Mouse (Mus musculus) c-Kit-positive CD71-positive TER-119-positive erythroid progenitor cells, embryonic 14.5 days (primary cell): ENCODE data around the gene Creb1.

ENCODE experiments used
- DNase-seq: peaks from one replicate; pipeline ENCODE4 v3.0.0-alpha.2; 2013; ENCODE audit warnings: low spot score

Creb1 gene

GRCm38 (mm10) chr1:64532589-64533470 lies at the start of gene Creb1:
Gene Creb1 (plus strand): TSS chr1:64532645.
- peak; percentile 95 for DNase-seq

DNA sequence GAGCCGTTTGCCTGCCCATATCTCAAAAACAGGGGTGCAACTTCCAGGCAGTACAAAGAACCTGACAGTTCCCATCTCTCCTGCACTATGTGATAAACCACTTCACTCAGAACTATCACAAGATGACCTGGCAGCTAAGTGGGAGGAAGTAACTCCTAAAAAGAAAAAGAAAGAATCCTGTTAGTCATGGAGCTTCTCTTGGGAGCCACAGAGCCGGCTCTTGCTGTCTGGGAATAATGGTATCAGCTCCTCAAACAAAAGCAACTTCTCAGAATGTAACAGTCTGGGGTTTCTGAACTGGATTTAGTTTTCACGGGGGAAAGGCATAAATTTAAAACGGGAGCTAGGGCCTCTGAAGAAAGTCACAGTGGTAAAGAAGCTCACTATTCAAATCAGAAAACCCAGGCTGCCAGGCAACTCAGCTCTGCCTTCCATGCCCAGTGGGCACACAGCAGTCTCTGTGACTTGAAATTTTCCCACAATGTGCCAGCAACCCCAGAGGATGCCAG lies 43.9 kb upstream of the Creb1 start:
- no peak for DNase-seq

DNA sequence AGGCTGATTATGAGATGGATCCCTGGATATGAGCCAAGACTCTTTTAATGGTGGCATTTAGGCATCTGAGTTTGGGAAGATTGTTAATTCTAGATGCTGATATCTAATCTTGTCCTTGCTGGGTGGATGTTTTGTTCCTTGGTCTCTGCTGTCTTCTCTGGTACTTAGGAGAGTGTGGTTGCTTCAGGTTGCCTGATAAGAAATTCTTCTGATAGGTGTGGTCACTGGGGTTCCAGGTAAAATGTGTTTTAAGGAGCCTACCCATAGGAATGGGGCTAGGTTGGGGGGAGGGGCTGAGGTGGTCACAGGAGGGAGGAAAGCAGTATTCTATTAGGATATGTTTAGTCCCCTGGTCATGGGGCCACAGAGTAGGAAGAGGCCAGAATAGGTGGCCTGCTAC lies 35.6 kb upstream of the Creb1 start:
- DNase-seq, result no peak

DNA sequence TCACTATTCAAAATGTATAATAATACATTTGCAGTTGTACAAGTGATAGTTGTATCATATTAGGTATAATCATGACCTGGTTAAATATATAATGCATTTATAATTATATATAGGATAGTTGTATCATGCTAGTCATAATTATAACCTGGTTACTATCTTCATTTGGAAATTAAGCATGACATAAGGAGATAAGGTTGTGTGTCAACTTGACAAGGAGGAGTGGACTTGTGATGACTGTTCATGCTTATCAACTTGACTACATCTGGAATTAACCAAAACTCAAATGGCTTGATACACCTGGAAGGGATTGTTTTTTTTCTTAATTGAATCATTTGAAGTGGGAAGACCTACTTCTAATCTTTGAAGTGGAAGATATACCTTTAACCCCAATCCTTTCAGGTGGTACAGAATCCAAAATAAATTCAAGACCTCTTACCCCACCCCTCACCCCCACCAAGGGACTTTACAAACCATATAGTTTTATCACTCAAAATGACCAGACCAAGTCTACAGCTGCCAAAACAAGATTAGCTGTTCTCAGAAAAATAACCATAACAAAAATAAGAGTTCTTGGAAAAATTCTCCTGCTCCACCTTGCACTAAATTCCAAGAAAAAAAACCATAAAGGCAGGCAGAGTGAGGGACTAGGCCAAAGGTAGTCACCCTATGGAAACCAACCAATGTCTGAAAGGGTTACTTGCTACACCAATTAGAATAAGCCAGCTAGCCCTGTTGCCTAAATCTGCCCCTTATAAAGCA lies 30.9 kb upstream of the Creb1 start:
- DNase-seq, result peak; percentile 37

DNA sequence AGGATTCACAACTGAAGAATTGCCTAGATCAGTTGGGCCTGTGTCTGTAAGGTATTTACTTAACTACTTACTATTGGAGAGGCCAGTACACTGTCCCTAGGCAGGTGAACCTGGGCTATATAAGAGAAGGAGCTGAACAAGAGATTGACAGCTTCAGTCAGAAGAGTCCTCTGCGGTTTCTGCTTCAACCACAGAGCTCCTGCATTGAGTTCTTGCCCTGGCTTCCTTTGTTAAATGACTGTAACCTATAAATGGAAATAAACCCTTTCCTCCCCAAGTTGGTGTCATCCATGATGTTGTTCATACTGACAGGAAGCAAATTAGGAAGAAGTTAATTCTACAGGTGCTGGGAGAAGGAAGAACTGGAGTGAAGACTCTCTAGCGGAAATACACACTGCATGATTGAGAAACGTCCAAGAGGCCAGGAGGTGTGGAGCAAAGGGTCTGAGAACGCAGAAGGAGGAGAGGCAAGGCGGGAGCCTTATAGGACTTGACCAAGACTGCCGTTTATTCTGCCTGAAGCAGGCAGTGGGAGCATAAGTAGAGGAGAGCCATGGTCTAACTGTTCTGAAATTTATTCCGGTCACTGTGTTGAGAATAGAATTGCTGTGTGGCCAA lies 23.9 kb upstream of the Creb1 start:
- no peak for DNase-seq

GRCm38 (mm10) chr1:64509678-64510077 lies 22.8 kb upstream of the Creb1 start:
- no peak for DNase-seq

DNA sequence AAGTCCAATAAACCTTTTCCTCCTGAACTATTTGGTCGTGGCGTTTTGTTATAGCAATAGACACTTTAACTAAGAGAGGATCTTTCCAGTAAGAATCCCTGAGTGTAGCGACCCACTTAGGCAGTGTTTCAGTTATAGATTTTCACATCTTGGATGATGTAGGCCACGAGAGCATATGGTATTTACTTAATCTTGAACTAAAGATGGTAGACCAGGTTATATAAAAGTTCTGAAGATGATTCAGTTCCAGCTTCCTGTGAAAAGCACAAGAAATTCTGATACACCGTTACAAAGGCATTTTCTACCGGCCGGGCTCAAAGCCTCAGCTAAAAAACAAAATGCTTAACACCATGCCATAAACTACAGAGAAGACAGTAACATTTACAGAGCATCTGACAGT lies 18.3 kb upstream of the Creb1 start:
- DNase-seq, result no peak

- no peak for DNase-seq
These were observed 15.9 kb upstream of the Creb1 start for GRCm38 (mm10) chr1:64516593-64516992.

DNA sequence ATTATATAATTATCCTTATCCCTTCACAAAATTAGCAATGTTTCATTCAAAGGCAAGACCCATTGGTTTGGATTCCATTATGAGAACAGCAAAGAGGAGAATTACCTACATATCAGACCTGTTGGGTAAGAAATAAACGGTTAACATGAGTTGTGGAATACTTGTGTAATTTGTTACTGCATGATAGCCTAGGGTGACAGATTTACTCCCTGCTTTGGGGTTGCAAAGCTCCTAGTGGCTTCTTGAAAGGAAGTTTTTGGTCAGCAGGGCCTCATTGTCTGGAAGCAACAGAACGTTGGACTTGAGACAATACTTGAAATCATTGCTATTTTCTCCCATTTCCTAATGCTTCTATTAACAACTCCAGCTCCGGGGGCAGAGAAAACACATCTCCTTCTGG lies 14.0 kb upstream of the Creb1 start:
- no peak for DNase-seq

GRCm38 (mm10) chr1:64519345-64519744 lies 13.1 kb upstream of the Creb1 start:
- DNase-seq, result no peak

- DNase-seq, result no peak
These were observed 12.5 kb upstream of the Creb1 start for GRCm38 (mm10) chr1:64519901-64520300.

- DNase-seq, result no peak
These were observed 10.7 kb upstream of the Creb1 start for GRCm38 (mm10) chr1:64521734-64522133.

GRCm38 (mm10) chr1:64522637-64523036 lies 9.8 kb upstream of the Creb1 start:
- no peak for DNase-seq

- DNase-seq, result no peak
These were observed 9.3 kb upstream of the Creb1 start for GRCm38 (mm10) chr1:64523117-64523516.

GRCm38 (mm10) chr1:64524661-64525060 lies 7.8 kb upstream of the Creb1 start:
- DNase-seq, result no peak

DNA sequence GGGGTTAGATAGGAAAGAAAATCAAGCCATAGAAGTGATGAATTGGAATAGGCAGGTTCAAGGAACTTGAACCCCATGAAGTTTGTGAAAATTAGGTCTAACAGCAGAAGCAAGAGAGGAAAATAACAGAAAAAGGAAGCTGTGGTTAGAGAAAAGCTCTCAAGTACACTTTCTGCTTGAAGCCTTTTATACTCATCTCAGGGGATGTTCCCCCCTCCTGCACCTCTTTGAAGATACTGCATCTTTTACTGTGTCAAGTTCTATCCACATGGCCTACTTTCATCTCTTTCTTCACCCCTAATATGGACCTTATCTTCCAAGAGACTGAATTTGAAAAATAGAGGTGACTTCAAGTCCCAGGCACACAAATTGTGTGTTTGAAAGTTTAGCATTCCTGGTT lies 4.8 kb upstream of the Creb1 start:
- no peak for DNase-seq

GRCm38 (mm10) chr1:64529781-64530315 lies 2.6 kb upstream of the Creb1 start:
- DNase-seq, result no peak

GRCm38 (mm10) chr1:64531548-64531947 lies 897 bp upstream of the Creb1 start:
- peak; percentile 37 for DNase-seq

- DNase-seq, result no peak
These were observed 350 bp upstream of the Creb1 start for GRCm38 (mm10) chr1:64532067-64532523.

DNA sequence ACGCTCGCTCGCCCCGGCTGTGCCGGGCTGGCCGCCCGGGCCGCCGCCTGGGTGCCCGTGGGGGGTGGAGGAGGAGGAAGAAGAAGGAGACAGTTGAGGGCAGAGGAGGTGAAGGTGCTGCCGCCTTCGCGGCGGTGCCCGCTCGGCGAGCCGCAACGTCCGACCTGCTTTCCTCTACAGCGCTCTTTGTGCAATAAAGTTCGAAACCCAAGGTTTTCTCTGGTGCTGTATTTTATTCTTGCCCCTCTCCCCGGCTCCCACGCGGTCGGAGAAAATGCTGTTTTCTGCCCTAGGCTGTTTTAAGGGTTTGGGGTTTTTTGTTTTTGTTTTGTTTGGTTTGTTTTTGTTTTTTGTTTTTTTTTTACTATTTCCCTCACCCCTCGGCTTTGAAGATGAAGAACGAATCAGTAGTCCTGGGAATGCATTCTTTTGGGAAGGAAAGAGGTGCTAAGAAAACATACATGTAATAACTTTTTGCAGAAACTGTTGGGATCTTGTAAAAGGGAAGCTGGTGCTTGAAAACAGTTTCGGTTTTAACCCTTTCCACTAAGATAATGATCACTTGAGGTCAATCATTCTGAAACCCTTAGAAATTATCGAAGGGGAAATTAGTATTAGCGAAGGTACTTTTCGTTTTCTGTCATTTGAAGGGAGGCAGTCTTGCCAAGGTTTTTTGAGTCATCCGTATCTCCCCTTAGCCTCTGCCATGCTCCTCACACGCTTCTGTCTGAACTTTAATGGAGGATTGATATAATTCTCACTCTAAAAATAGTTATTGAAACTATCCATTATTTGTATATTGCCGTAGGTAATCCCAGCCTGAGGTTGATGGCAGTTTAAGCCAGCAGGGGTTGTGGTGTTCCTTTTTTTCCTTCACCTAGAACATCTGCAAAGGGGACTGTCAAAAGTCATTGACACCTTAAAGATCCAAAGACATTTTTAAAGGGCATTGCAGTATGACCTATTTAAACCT lies 1.3 kb downstream of the Creb1 start:
- peak; percentile 37 for DNase-seq

DNA sequence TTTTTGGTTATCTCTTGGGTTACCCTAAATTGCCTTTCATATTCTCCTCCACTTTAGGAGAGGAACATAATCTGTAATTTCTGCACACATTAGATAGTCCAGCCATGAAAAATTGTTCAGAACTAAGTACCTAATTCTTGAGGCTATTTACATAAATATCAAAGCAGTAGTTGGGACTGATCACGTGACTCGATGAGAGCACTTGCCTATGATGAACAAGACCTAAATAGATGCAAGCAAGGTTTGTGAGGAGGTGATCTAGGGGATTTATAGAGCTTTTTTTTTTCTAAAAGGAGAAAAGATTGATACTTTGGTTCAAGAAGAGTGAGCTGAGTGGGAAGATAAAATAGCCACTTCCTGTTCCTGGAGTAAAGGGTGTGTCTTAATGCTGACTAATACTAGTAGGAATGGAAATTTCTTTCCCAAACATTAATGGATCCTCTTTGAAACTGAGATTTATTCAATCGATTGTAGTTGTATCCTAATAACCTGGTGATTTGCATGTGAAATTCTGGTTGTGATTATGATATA lies 6.5 kb downstream of the Creb1 start:
- DNase-seq, result no peak
